Mouse (Mus musculus): ENCODE measurements at regions not wholly inside any gene's neighbourhood (a gene's known extent, or its start where the extent isn't known, plus 50 kb on each side); places are given as distances from the start of the nearest gene placed in this dataset.

DNA sequence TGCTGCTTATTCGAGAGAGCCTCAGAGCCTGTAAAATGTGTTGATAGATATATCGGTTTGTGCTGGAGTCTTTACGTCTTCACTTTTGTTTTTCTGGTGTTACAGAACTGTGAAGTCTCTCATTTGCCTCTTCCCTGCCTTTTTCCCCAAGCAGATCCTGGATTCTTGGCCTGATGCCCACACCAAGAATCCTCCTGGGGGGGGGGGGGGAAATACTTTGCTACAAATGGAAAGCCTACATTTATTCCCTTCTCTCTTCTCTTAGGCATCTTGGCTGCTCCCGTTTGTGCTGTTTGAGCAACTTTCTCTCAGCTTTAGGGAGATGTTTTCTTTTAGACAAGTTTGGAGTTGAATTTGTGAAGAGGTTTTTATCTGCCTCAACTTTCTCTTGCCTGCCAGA, 570.8 kb downstream of the Epha4 start:
- Histone ChIP-seq H3K4me3 (no peak overlapping the region), H3K27me3 (no peaks in the 10 kb centered on the region), H3K9ac (no peak overlapping the region), H3K4me2 (no peak overlapping the region), H3K36me3 (no peaks in the 10 kb centered on the region), H3K27ac (peak overlapping the region; percentile 4; the same call in 1 of the 2 replicates), H3K4me1 (replicated peaks) (peaks cover 10% of the 10 kb centered on the region), H3K9me3 (replicated peaks) (no peaks in the 10 kb centered on the region)
- 47% methylated on average over 4 of the region's 4 CpGs for WGBS
- ATAC-seq (replicated peaks; ENCODE audit: insufficient number of reproducible peaks, insufficient read depth, low FRiP score, low read depth) = no peak; the same call in 1 of the 2 replicates

DNA sequence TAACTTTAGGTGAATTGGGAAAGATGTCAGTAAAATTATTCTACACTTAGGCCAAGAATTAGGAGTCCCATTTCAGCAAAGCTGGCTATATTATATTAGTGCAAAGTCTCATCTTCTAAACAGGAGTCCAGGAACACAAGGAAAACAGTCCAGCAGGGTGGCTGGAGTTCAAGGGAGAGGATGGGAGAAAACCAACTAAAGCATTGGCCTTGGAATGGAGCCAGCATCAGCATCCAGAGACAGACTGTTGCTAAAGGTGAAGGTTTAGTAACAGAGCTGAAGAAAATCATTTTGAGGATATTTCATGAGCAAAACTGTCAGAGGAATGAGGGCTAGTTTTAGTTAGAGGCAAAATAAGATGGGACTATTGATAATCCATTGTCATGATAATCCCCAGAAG, 559.9 kb downstream of the Epha4 start:
- H3K4me3 ChIP-seq = no peak overlapping the region
- no peak overlapping the region for H3K4me2 ChIP-seq
- no peaks in the 10 kb centered on the region for H3K4me1 ChIP-seq (replicated peaks)
- H3K27ac ChIP-seq = no peak overlapping the region
- H3K27me3 ChIP-seq = no peaks in the 10 kb centered on the region
- no peaks in the 10 kb centered on the region for H3K36me3 ChIP-seq
- H3K9me3 ChIP-seq (replicated peaks) = no peaks in the 10 kb centered on the region
- H3K9ac ChIP-seq = no peak overlapping the region
- no peak for ATAC-seq (replicated peaks; ENCODE audit: insufficient number of reproducible peaks, insufficient read depth, low FRiP score, low read depth)

DNA sequence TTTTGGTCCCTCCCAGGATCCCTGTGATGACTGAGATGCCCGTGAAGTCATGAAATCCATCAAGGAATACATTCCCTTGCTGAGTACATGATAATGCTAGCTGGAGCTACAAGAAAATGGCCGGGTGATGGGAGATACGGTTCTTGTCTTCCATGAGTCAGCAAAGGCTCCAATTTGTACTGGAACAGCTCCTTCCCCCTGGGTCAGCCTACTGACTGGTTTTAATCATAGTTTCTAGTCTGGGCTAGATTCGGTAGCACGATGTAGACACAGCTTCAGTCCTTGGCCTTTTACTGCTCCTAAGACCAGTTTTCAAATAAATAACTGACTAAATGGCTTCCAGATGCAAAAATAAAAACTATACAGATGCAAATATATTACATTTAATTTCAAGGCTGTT, 557.5 kb downstream of the Epha4 start:
- H3K4me2 ChIP-seq = no peak overlapping the region
- H3K9me3 ChIP-seq (replicated peaks) = no peaks in the 10 kb centered on the region
- no peak overlapping the region for H3K9ac ChIP-seq
- H3K27ac ChIP-seq = no peak overlapping the region
- no peak overlapping the region for H3K4me3 ChIP-seq
- no peaks in the 10 kb centered on the region for H3K27me3 ChIP-seq
- no peaks in the 10 kb centered on the region for H3K4me1 ChIP-seq (replicated peaks)
- 76% methylated on average over 5 of the region's 5 CpGs for WGBS
- H3K36me3 ChIP-seq = no peaks in the 10 kb centered on the region
- ATAC-seq (replicated peaks; ENCODE audit: insufficient number of reproducible peaks, insufficient read depth, low FRiP score, low read depth) = no peak

DNA sequence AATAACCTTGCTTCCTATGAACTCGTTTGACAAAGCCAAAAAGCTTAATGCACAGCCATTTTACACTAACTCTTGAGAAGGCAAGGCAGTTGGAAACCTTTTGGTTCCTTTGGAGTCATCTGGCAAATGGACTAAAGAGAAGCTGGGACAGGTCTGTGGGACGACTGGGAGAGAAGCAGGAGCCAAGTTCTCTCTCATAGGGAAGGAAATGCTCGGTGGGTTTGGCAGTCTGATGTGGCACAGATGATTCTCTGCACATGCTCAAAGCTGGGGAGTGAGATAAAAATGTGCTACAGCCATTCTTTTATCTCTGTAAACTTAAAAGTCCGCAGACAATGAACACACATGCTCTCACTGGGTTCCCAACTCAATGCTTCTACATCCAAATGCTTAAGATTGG, 556.2 kb downstream of the Epha4 start:
- H3K4me1 ChIP-seq (replicated peaks) = no peaks in the 10 kb centered on the region
- no peaks in the 10 kb centered on the region for H3K36me3 ChIP-seq
- H3K27ac ChIP-seq = no peak overlapping the region
- WGBS = 40% methylated on average over 4 of the region's 4 CpGs
- H3K9ac ChIP-seq = no peak overlapping the region
- ATAC-seq (replicated peaks; ENCODE audit: insufficient number of reproducible peaks, insufficient read depth, low FRiP score, low read depth) = no peak
- H3K4me2 ChIP-seq = no peak overlapping the region
- no peak overlapping the region for H3K4me3 ChIP-seq
- H3K9me3 ChIP-seq (replicated peaks) = no peaks in the 10 kb centered on the region
- no peaks in the 10 kb centered on the region for H3K27me3 ChIP-seq

DNA sequence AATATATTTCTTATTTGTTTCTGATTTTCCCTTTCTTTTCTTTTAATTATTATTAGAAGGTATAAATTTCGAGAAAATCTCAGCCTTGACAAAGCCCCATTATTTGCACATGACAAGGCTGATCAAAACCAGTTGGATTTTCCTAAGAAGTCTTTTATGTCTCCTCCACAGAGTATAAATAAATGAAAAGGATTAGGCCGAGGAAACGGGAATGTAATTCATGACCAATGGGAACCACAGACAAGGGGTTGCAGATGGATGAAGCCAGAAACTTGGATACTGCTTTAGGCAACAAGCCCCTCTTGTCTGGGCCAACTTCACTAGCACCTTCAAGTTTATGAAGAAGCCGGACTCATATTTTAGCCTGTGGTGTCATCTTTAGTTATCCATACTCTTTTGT, 542.4 kb downstream of the Epha4 start:
- H3K4me1 ChIP-seq (replicated peaks) = peaks cover 11% of the 10 kb centered on the region
- no peaks in the 10 kb centered on the region for H3K36me3 ChIP-seq
- no peaks in the 10 kb centered on the region for H3K27me3 ChIP-seq
- no peak overlapping the region for H3K27ac ChIP-seq
- H3K4me2 ChIP-seq = no peak overlapping the region
- WGBS = 80% methylated on average over 4 of the region's 4 CpGs
- no peak overlapping the region for H3K9ac ChIP-seq
- ATAC-seq (replicated peaks; ENCODE audit: insufficient number of reproducible peaks, insufficient read depth, low FRiP score, low read depth) = no peak
- H3K4me3 ChIP-seq = no peak overlapping the region
- H3K9me3 ChIP-seq (replicated peaks) = no peaks in the 10 kb centered on the region

DNA sequence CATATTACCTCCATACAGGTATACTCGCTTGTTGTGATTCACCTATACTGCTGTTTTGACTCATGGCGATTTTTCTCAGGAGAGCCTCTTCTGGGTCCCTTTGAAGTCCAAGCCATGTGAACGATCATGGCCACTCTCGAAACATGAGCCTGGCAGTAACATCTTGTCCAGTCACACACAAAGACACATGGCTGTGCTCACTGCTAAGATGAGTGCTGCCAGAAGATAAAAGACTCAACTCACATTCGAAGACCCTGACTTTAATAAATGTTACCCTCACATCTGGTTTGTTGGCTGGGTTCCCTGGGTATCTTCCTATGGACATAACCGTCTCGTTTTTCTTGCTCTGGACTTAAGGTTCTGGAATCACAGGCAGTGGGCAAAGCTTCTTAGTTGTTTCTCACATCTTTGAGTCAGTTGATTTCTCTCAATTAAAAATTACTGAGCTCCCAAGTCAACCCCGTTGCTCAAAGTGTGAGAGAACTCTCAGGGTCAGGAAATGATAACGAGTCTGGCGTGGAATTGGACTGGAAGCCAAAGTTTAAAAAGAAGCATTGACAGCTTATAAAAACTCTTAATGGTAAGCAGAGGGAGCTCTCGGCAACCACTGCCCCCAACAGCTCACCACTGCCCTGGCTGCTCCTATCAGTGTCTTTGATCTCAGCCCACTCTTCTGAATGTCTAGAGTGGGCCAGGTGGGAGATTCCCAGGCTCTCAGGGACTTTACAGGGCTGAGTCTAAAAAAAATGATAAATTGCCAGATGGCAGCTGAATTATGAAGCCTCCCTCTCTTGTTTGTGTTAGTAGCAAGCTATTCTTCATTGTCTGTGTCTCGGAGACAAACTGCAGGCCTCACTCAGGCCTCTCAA, 539.6 kb downstream of the Epha4 start:
- H3K4me1 ChIP-seq (replicated peaks) = peaks cover 15% of the 10 kb centered on the region
- no peaks in the 10 kb centered on the region for H3K36me3 ChIP-seq
- H3K27me3 ChIP-seq = no peaks in the 10 kb centered on the region
- no peak for ATAC-seq (replicated peaks; ENCODE audit: insufficient number of reproducible peaks, insufficient read depth, low FRiP score, low read depth)
- 0 out of 2 replicates have a peak overlapping the region, but pooled peaks have one; percentile 15 for H3K27ac ChIP-seq
- H3K9me3 ChIP-seq (replicated peaks) = no peaks in the 10 kb centered on the region
- 45% methylated on average over 12 of the region's 12 CpGs for WGBS
- no peak overlapping the region for H3K9ac ChIP-seq
- no peak overlapping the region for H3K4me3 ChIP-seq
- no peak overlapping the region for H3K4me2 ChIP-seq

DNA sequence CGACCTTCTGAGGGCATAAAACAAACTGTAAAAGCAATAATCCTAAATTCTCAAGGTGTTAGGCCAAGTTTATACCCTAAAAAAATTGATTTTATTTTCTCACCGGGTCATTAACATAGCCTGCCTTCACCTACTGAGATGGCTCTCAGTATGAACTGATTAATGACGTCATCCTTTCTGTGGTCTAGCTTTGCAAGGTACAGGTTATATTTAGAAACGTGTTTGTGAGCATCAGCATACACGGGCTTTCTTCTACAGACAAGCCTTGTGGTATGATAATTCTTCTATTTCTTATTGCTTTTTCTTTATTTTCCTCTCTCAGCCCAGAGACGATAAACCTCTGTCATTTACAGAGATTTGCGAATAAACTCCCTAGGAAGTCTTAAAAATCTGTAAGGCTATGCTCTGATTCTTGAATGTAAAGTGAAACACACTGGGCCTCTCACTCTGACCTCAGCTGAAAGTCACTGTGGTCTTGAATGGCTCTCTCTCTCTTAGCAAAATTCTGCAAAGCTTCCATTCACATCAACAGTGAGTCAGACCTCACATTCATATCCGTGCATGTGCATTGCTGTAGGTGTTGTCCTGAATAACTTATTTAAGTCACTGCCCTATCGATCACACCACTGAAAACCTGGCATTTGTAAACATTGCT, 534.3 kb downstream of the Epha4 start:
- no peak for ATAC-seq (replicated peaks; ENCODE audit: insufficient number of reproducible peaks, insufficient read depth, low FRiP score, low read depth)
- H3K4me2 ChIP-seq = no peak overlapping the region
- no peaks in the 10 kb centered on the region for H3K27me3 ChIP-seq
- no peaks in the 10 kb centered on the region for H3K9me3 ChIP-seq (replicated peaks)
- no peaks in the 10 kb centered on the region for H3K36me3 ChIP-seq
- H3K4me1 ChIP-seq (replicated peaks) = peaks cover 9% of the 10 kb centered on the region; the same call in 1 of the 2 replicates
- H3K27ac ChIP-seq = peak overlapping the region; percentile 32; the same call in 1 of the 2 replicates
- no peak overlapping the region for H3K4me3 ChIP-seq
- 56% methylated on average over 9 of the region's 9 CpGs for WGBS
- no peak overlapping the region for H3K9ac ChIP-seq

DNA sequence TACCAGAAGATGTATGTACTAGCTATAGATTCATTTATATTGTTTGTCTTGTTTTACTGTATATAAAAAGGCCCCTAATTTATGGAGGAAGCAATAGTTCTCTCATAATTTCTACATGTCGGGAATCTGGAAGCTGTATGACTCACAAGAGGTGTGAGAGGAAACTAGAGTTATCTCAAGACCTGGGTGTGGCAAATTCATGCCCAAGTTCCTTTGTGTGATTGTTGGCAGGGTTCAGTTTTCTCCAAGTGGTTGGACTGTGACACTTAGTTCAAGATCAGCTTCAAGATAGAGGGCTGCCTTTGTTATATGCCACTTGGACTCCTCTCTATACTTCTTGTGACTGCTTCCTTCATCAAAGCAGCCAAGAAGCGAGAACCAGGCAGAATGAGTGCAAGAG, 521.1 kb downstream of the Epha4 start:
- Histone ChIP-seq H3K4me1 (replicated peaks) (no peaks in the 10 kb centered on the region), H3K27me3 (no peaks in the 10 kb centered on the region), H3K27ac (no peak overlapping the region), H3K36me3 (no peaks in the 10 kb centered on the region), H3K4me3 (no peak overlapping the region), H3K4me2 (no peak overlapping the region), H3K9ac (no peak overlapping the region), H3K9me3 (replicated peaks) (no peaks in the 10 kb centered on the region)
- WGBS = 74% methylated on average over 2 of the region's 2 CpGs
- ATAC-seq (replicated peaks; ENCODE audit: insufficient number of reproducible peaks, insufficient read depth, low FRiP score, low read depth) = no peak

DNA sequence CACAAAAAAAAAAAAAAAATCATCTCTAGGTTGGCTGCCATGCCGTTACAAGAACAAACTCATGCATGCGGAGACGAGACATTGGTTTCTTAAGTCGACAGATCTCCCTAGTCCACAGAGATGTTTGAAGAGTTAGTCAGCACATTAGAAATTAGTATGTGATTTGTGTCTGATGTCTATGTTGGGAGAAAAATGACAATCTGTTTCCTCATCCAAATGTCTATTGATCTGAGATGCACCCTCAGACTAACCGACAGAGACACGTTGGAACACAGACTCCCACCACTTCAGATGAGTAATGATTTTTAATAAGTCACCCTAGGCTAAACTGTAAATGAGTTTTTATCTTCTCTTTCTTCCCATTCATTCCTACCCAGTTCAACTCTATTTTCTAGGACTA, 506.9 kb downstream of the Epha4 start:
- WGBS = 85% methylated on average over 6 of the region's 6 CpGs
- no peak overlapping the region for H3K4me2 ChIP-seq
- no peak overlapping the region for H3K27ac ChIP-seq
- H3K4me3 ChIP-seq = no peak overlapping the region
- H3K9me3 ChIP-seq (replicated peaks) = no peaks in the 10 kb centered on the region
- no peak for ATAC-seq (replicated peaks; ENCODE audit: insufficient number of reproducible peaks, insufficient read depth, low FRiP score, low read depth)
- no peak overlapping the region for H3K9ac ChIP-seq
- no peaks in the 10 kb centered on the region for H3K27me3 ChIP-seq
- H3K36me3 ChIP-seq = no peaks in the 10 kb centered on the region
- no peaks in the 10 kb centered on the region for H3K4me1 ChIP-seq (replicated peaks)

DNA sequence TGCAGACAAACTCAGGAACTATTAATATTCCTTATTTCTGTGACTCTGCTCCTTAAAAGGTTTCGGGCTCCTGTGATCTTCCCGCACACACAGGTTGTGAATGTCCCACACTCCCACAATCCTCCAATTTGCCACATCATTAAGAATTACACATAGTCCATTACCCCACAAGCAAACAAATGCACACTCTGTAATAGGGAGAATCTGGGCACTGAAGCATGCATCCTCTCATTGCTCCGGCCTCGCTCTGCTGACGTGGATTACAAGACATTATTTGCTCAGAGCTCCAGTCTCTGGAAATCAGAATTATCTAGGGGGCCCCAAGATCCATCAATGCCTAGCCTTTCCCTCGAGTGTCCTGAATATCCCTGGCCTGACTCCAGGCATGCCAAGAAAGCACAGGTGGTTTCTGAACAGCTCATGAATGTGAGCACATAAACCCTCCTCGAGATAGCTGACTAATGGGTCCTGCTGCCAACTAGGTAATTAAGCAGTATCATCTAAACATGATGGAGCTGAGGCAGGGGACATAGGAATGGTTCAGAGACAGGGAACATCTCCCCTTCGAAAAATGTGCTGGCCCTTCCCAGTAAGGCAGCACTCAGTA, 504.2 kb downstream of the Epha4 start:
- no peaks in the 10 kb centered on the region for H3K4me1 ChIP-seq (replicated peaks)
- no peaks in the 10 kb centered on the region for H3K27me3 ChIP-seq
- no peak overlapping the region for H3K4me2 ChIP-seq
- no peak overlapping the region for H3K4me3 ChIP-seq
- no peaks in the 10 kb centered on the region for H3K9me3 ChIP-seq (replicated peaks)
- H3K27ac ChIP-seq = no peak overlapping the region
- no peaks in the 10 kb centered on the region for H3K36me3 ChIP-seq
- ATAC-seq (replicated peaks; ENCODE audit: insufficient number of reproducible peaks, insufficient read depth, low FRiP score, low read depth) = no peak
- 72% methylated on average over 8 of the region's 8 CpGs for WGBS
- no peak overlapping the region for H3K9ac ChIP-seq

DNA sequence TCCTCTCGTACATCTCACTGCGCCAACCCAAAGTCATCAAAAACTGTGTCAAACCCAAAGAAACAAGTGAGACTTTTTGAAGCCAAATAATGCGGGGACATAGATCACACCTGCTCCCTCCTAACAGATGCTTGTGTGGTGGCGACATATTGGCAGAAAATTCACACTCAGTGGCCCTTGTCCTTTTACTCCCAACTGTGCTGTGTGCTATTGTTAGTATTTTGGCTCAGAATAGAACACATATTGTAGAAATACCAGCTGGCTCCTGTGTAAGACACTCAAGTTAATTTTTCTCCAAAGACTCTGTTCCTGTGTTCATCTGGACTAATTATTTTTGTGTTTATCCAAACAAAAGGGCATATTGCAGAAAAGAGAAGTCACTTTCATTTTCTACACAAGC, 487.2 kb downstream of the Epha4 start:
- Histone ChIP-seq H3K27ac (no peak overlapping the region), H3K4me2 (no peak overlapping the region), H3K27me3 (no peaks in the 10 kb centered on the region), H3K9ac (no peak overlapping the region), H3K9me3 (replicated peaks) (no peaks in the 10 kb centered on the region), H3K4me1 (replicated peaks) (no peaks in the 10 kb centered on the region), H3K4me3 (no peak overlapping the region), H3K36me3 (no peaks in the 10 kb centered on the region)
- WGBS = 87% methylated on average over 4 of the region's 4 CpGs
- no peak for ATAC-seq (replicated peaks; ENCODE audit: insufficient number of reproducible peaks, insufficient read depth, low FRiP score, low read depth)
